In genomic region chr15:77153625-77154024, GRCm38 (mm10) we compare ENCODE assay signal across 8 mouse cellular contexts.
A peak's percentile ranks its signal among the peaks of the same experiment; 100 is the strongest.
DNase-seq lines count a peak whose midpoint lies in the region; ATAC-seq and TF ChIP-seq lines count a peak whose summit lies in the region.

No protein-coding gene starts in this region.

- peak; percentile 81 for ATAC-seq in heart, embryonic 14.5 days (ENCODE audit: insufficient number of reproducible peaks, insufficient read depth, low FRiP score, low read depth)
- peak; percentile 74 for ATAC-seq in liver, embryonic 12.5 days
- peak; percentile 95 for ATAC-seq in neural tube, embryonic 13.5 days (ENCODE audit: low read depth)

- no peaks in the 10 kb centered on the region for H3K36me3 ChIP-seq in ES-Bruce4 (ENCODE audit: control insufficient read depth, insufficient read depth, low read length, poor library complexity, severe bottlenecking)
- peaks cover 7% of the 10 kb centered on the region; the same call in 1 of the 2 replicates for H3K36me3 ChIP-seq in heart, embryonic 14.5 days (ENCODE audit: control insufficient read depth, insufficient read depth, low read length)
- H3K36me3 ChIP-seq in liver, embryonic 12.5 days, result no peaks in the 10 kb centered on the region
- H3K36me3 ChIP-seq in neural tube, embryonic 13.5 days, result no peaks in the 10 kb centered on the region

- TF ChIP-seq CTCF in ES-Bruce4 (IDR thresholded peaks at IDR 0.05; ENCODE audit: low read depth, low read length), result no peak

- TF ChIP-seq POLR2A in ES-Bruce4 (IDR thresholded peaks at IDR 0.05; ENCODE audit: insufficient read depth, low read length), result no peak

- H3K9me3 ChIP-seq in ES-Bruce4 (replicated peaks; ENCODE audit: control insufficient read depth, insufficient read depth, low read length, poor library complexity, severe bottlenecking), result no peaks in the 10 kb centered on the region
- no peaks in the 10 kb centered on the region for H3K9me3 ChIP-seq in heart, embryonic 14.5 days (ENCODE audit: control insufficient read depth, low read length)
- H3K9me3 ChIP-seq in liver, embryonic 12.5 days (replicated peaks), result no peaks in the 10 kb centered on the region
- H3K9me3 ChIP-seq in neural tube, embryonic 13.5 days, result no peaks in the 10 kb centered on the region

- peak; percentile 95 for DNase-seq in brain, adult 2 months (ENCODE audit: low read depth, low spot score)
- peak; percentile 80 for DNase-seq in fibroblast of lung, adult 2 months (ENCODE audit: low read depth)
- peak; percentile 90 for DNase-seq in kidney, postnatal 14 days
- DNase-seq in urinary bladder, postnatal 4 days (ENCODE audit: low spot score in 2 of 2), result peak; percentile 75 to 76

- WGBS in heart, embryonic 14.5 days, result under 1% methylated on average over 12 of the region's 12 CpGs
- 6% methylated on average over 12 of the region's 12 CpGs for WGBS in liver, embryonic 12.5 days (ENCODE audit: insufficient replicate concordance)
- 2% methylated on average over 12 of the region's 12 CpGs for WGBS in neural tube, embryonic 13.5 days

- peak overlapping the region; percentile 41 for H3K9ac ChIP-seq in ES-Bruce4 (ENCODE audit: low read depth, poor library complexity, severe bottlenecking)
- peak overlapping the region; percentile 78 for H3K9ac ChIP-seq in heart, embryonic 14.5 days (ENCODE audit: low read length)
- H3K9ac ChIP-seq in liver, embryonic 12.5 days, result peak overlapping the region; percentile 45; the same call in 1 of the 2 replicates
- peak overlapping the region; percentile 97 for H3K9ac ChIP-seq in neural tube, embryonic 13.5 days

- no peaks in the 10 kb centered on the region for H3K27me3 ChIP-seq in ES-Bruce4 (ENCODE audit: control insufficient read depth, insufficient read depth, low read length, poor library complexity, severe bottlenecking)
- no peaks in the 10 kb centered on the region for H3K27me3 ChIP-seq in heart, embryonic 14.5 days (ENCODE audit: control insufficient read depth, insufficient read depth, low read length)
- no peaks in the 10 kb centered on the region; the same call in 1 of the 2 replicates for H3K27me3 ChIP-seq in liver, embryonic 12.5 days (replicated peaks)
- H3K27me3 ChIP-seq in neural tube, embryonic 13.5 days, result no peaks in the 10 kb centered on the region

- peak; percentile 54; the same call in 1 of the 2 replicates for TF ChIP-seq EP300 in ES-Bruce4 (IDR thresholded peaks at IDR 0.05; ENCODE audit: insufficient read depth, low read depth, low read length)

- peak overlapping the region; percentile 93 for H3K27ac ChIP-seq in ES-Bruce4 (ENCODE audit: insufficient read depth, low read length)
- H3K27ac ChIP-seq in heart, embryonic 14.5 days (replicated peaks in 1 of 2; ENCODE audit: control insufficient read depth in 1 of 2, insufficient read depth in 1 of 2, low read depth in 2 of 2, low read length in 2 of 2), result peak overlapping the region; percentile 96
- H3K27ac ChIP-seq in liver, embryonic 12.5 days, result peak overlapping the region; percentile 65; the same call in 1 of the 2 replicates
- peak overlapping the region; percentile 99 for H3K27ac ChIP-seq in neural tube, embryonic 13.5 days (replicated peaks)

- peaks cover 9% of the 10 kb centered on the region for H3K4me1 ChIP-seq in ES-Bruce4 (ENCODE audit: control insufficient read depth, insufficient read depth, low read length)
- peaks cover 33 to 57% of the 10 kb centered on the region in 2 experiments for H3K4me1 ChIP-seq in heart, embryonic 14.5 days (ENCODE audit: control insufficient read depth in 2 of 2, insufficient read depth in 2 of 2, low read length in 2 of 2)
- peaks cover 19% of the 10 kb centered on the region for H3K4me1 ChIP-seq in liver, embryonic 12.5 days
- peaks cover 54% of the 10 kb centered on the region for H3K4me1 ChIP-seq in neural tube, embryonic 13.5 days (replicated peaks)

- peak overlapping the region; percentile 66 for H3K4me3 ChIP-seq in ES-Bruce4 (ENCODE audit: low read depth, low read length)
- peak overlapping the region; percentile 68 to 70 for H3K4me3 ChIP-seq in heart, embryonic 14.5 days (ENCODE audit: control insufficient read depth in 1 of 2, insufficient read depth in 1 of 2, low read depth in 1 of 2, low read length in 2 of 2)
- H3K4me3 ChIP-seq in liver, embryonic 12.5 days, result peak overlapping the region; percentile 48
- peak overlapping the region; percentile 81 for H3K4me3 ChIP-seq in neural tube, embryonic 13.5 days

- H3K4me2 ChIP-seq in heart, embryonic 14.5 days (ENCODE audit: low read length), result peak overlapping the region; percentile 76
- H3K4me2 ChIP-seq in liver, embryonic 12.5 days, result peak overlapping the region; percentile 57
- H3K4me2 ChIP-seq in neural tube, embryonic 13.5 days, result peak overlapping the region; percentile 93

Comparison
In these comparisons a context has a peak if more than half of its experiments do, and no peak if none do; other contexts are left out.
1. Peak in every context shown above with its lines: DNase-seq, ATAC-seq, H3K4me3 ChIP-seq and H3K27ac ChIP-seq.
2. H3K9ac ChIP-seq: peak in every context shown above with its lines; median percentile 97 in neural tube, embryonic 13.5 days; 78 in heart, embryonic 14.5 days; 45 in liver, embryonic 12.5 days; 41 in ES-Bruce4.